ENCODE assay signal across 8 mouse cellular contexts in the genomic region with DNA sequence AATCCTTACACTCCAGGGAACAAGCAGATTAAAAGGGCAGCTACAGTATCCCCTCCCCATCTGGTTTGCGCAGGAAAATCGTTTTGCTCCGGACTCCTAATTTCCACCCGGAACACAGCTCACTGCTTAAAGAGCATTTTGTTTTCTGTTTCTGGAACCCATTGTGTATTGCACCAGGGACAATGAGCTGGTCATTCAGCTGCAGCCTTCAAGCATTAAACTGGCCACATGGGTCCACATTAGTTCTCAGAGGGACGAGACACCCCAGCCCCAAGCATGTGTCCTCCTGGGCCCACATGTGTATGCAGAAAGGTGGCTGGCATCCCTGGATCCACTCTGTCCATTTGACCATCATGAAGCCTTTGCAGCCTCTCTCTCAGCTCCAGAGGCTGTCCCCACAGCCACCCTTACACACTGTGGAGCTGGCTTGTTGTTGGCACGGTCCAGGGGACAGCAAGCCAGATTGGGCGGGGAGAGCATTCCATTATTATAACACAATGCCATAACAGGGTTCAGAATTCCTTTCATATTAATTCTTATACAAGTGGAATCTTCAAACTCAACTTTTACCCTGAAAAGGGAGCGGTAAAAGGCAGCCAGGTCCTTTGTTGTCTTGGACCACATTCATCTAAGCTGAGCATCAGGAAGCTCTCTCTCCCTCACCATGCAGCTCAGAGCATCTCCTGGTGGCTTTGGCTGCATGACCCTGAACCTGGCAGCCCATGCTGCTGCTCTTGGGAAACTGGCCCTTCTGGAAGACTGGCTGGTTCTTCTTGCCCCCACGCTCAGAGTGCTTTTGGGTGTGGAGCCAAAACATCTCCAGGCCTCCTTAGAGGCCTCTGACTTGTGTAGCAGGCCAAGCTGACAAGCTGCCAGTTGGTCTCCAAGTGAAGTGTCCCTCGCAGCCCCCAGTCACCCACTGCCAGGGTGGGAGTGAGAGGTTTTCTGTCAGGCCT.
DNase-seq lines count a peak whose midpoint lies in the region; ATAC-seq lines count a peak whose summit lies in the region.

No protein-coding gene starts in this region.

- H3K36me3 ChIP-seq in midbrain, embryonic 16.5 days (ENCODE audit: control insufficient read depth, insufficient read depth, low read length) = no peaks in the 10 kb centered on the region
- H3K36me3 ChIP-seq in forebrain, embryonic 12.5 days (replicated peaks) = no peaks in the 10 kb centered on the region

- no peak overlapping the region for H3K4me2 ChIP-seq in midbrain, embryonic 16.5 days (ENCODE audit: low read length)
- no peak overlapping the region for H3K4me2 ChIP-seq in forebrain, embryonic 12.5 days

- 73% methylated on average over 10 of the region's 10 CpGs for WGBS in midbrain, embryonic 16.5 days
- WGBS in forebrain, embryonic 12.5 days = 86% methylated on average over 10 of the region's 10 CpGs

- H3K27me3 ChIP-seq in midbrain, embryonic 16.5 days (ENCODE audit: control insufficient read depth, insufficient read depth, low read depth, low read length) = no peaks in the 10 kb centered on the region
- 0 out of 2 replicates have a peak, but pooled peaks cover 5% of the 10 kb centered on the region for H3K27me3 ChIP-seq in forebrain, embryonic 12.5 days

- H3K4me3 ChIP-seq in midbrain, embryonic 16.5 days (ENCODE audit: low read depth, low read length) = no peak overlapping the region
- no peak overlapping the region for H3K4me3 ChIP-seq in forebrain, embryonic 12.5 days (replicated peaks)

- no peak for ATAC-seq in midbrain, embryonic 16.5 days
- no peak for ATAC-seq in forebrain, embryonic 12.5 days (ENCODE audit: low FRiP score)

- DNase-seq in adrenal gland, adult 8-10 months = peak; percentile 18
- no peak for DNase-seq in adrenal gland, postnatal 4 days (ENCODE audit: low spot score in 2 of 2)
- peak; percentile 64 for DNase-seq in 3T3-L1 (ENCODE audit: low read depth, low spot score)
- peak; percentile 80 for DNase-seq in gastrocnemius, adult 18-20 months (ENCODE audit: low spot score)
- DNase-seq in heart, postnatal 4 days = peak; percentile 65
- peak; percentile 33 for DNase-seq in naive thymus-derived CD4-positive, alpha-beta T cell, adult 2 months (ENCODE audit: low read depth)

- H3K9ac ChIP-seq in midbrain, embryonic 16.5 days (ENCODE audit: low read depth, low read length) = no peak overlapping the region
- no peak overlapping the region for H3K9ac ChIP-seq in forebrain, embryonic 12.5 days

- no peaks in the 10 kb centered on the region for H3K9me3 ChIP-seq in midbrain, embryonic 16.5 days (replicated peaks; ENCODE audit: control insufficient read depth, low read length, poor library complexity, severe bottlenecking)
- H3K9me3 ChIP-seq in forebrain, embryonic 12.5 days = no peaks in the 10 kb centered on the region

- peaks cover 7% of the 10 kb centered on the region for H3K4me1 ChIP-seq in midbrain, embryonic 16.5 days (ENCODE audit: control insufficient read depth, insufficient read depth, low read length)
- H3K4me1 ChIP-seq in forebrain, embryonic 12.5 days = peaks cover 32% of the 10 kb centered on the region

- no peak overlapping the region for H3K27ac ChIP-seq in midbrain, embryonic 16.5 days (ENCODE audit: low read length)
- H3K27ac ChIP-seq in forebrain, embryonic 12.5 days = no peak overlapping the region

Comparison
In these comparisons a context has a peak if more than half of its experiments do, and no peak if none do; other contexts are left out.
1. DNase-seq: peak in adrenal gland, adult 8-10 months (single experiment), 3T3-L1 (single experiment), gastrocnemius, adult 18-20 months (single experiment), heart, postnatal 4 days (single experiment) and naive thymus-derived CD4-positive, alpha-beta T cell, adult 2 months (single experiment); none in adrenal gland, postnatal 4 days (0 of 2).